11 mouse cellular contexts compared by ENCODE assay signal in the genomic region with DNA sequence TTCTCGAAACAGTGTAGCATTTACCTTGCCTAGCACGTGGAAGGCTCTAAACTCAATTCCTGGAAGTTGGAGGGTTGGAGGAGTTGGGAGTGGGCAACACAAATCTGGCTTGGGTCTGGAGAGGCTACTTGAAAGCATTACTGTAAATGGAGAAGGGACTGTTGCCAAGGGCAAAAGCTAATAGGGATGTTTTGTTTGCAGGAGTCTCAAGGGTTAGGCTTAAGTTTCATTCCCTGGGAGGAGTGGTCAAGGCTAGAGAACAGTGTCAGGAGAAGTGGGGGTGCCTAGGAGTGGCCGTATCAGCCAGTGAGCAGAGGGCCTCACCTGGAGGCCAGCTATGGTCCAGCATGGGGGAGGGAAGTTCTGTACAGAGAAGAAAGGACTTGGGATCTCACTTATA. TPM values are rescaled to one million over a fixed set of nuclear protein-coding genes. Genes with fewer than 3 reads are reported as not detected.
A peak's percentile ranks its signal among the peaks of the same experiment; 100 is the strongest.
DNase-seq lines count a peak whose midpoint lies in the region; ATAC-seq and TF ChIP-seq lines count a peak whose summit lies in the region.
"Had no signal": no experiment of that assay in that cellular context is flagged by ENCODE, and none has a peak within 500 bp of the region (broad histone marks: within the 10 kb centered on the region; RNA-seq: fewer than 3 reads in every experiment).

No protein-coding gene starts in this region.

- intact Hi-C loops in left cerebral cortex, postnatal 25 days (cut with DNase I) = no loop called here

- no peak overlapping the region for H3K4me3 ChIP-seq in kidney, postnatal 0 days (replicated peaks; ENCODE audit: low read depth, low read length)
- no peak overlapping the region for H3K4me3 ChIP-seq in brown adipose tissue, adult 24 weeks (ENCODE audit: insufficient read depth, low read depth, low read length)
- H3K4me3 ChIP-seq in limb, embryonic 13.5 days = no peak overlapping the region
- no peak overlapping the region for H3K4me3 ChIP-seq in stomach, embryonic 14.5 days (ENCODE audit: low read depth, low read length)
- no peak overlapping the region for H3K4me3 ChIP-seq in forebrain, postnatal 0 days (ENCODE audit: low read depth, low read length)
- H3K4me3 ChIP-seq: forebrain, embryonic 10.5 days had no signal

- ATAC-seq in kidney, postnatal 0 days (replicated peaks; ENCODE audit: low FRiP score, low read depth) = peak; percentile 59; the same call in 1 of the 2 replicates
- ATAC-seq in limb, embryonic 13.5 days (ENCODE audit: low FRiP score, low read depth) = peak; percentile 46; the same call in 1 of the 2 replicates
- ATAC-seq in stomach, embryonic 14.5 days (ENCODE audit: insufficient number of reproducible peaks, insufficient read depth, low FRiP score, low read depth) = peak; percentile 56; the same call in 1 of the 2 replicates
- ATAC-seq in forebrain, postnatal 0 days = no peak

- H3K9ac ChIP-seq in kidney, postnatal 0 days (ENCODE audit: low read depth, low read length) = no peak overlapping the region
- H3K9ac ChIP-seq in limb, embryonic 13.5 days = no peak overlapping the region
- H3K9ac ChIP-seq in stomach, embryonic 14.5 days (replicated peaks; ENCODE audit: low read depth, low read length) = no peak overlapping the region
- no peak overlapping the region for H3K9ac ChIP-seq in forebrain, postnatal 0 days

- WGBS in kidney, postnatal 0 days = 25% methylated on average over 3 of the region's 3 CpGs
- WGBS in limb, embryonic 13.5 days = 65% methylated on average over 3 of the region's 3 CpGs
- 52% methylated on average over 3 of the region's 3 CpGs for WGBS in stomach, embryonic 14.5 days
- WGBS in forebrain, postnatal 0 days = 77% methylated on average over 3 of the region's 3 CpGs

- H3K4me2 ChIP-seq in kidney, postnatal 0 days (ENCODE audit: low read length) = no peak overlapping the region
- peak overlapping the region; percentile 19; the same call in 1 of the 2 replicates for H3K4me2 ChIP-seq in limb, embryonic 13.5 days (replicated peaks)
- H3K4me2 ChIP-seq in stomach, embryonic 14.5 days (replicated peaks; ENCODE audit: low read depth, low read length) = no peak overlapping the region
- no peak overlapping the region for H3K4me2 ChIP-seq in forebrain, postnatal 0 days (ENCODE audit: low read depth)
- H3K4me2 ChIP-seq: heart, embryonic 11.5 days had no signal

- TF ChIP-seq CTCF in kidney, postnatal 0 days (IDR thresholded peaks at IDR 0.05; ENCODE audit: low read depth) = no peak; the same call in 1 of the 2 replicates
- TF ChIP-seq CTCF in forebrain, postnatal 0 days (IDR thresholded peaks at IDR 0.05; ENCODE audit: low read depth) = no peak

- no peaks in the 10 kb centered on the region; the same call in 1 of the 2 replicates for H3K36me3 ChIP-seq in kidney, postnatal 0 days (ENCODE audit: insufficient read depth, low read length)
- peaks cover 26% of the 10 kb centered on the region for H3K36me3 ChIP-seq in limb, embryonic 13.5 days
- peaks cover 8% of the 10 kb centered on the region; the same call in 1 of the 2 replicates for H3K36me3 ChIP-seq in stomach, embryonic 14.5 days (ENCODE audit: control insufficient read depth, insufficient read depth, low read length)
- peaks cover 16% of the 10 kb centered on the region for H3K36me3 ChIP-seq in forebrain, postnatal 0 days (ENCODE audit: insufficient read depth)

- peaks cover 15% of the 10 kb centered on the region for H3K4me1 ChIP-seq in kidney, postnatal 0 days (replicated peaks; ENCODE audit: insufficient read depth, low read length)
- H3K4me1 ChIP-seq in brown adipose tissue, adult 24 weeks (ENCODE audit: control insufficient read depth, insufficient read depth, insufficient read length, low read length) = peaks cover 27% of the 10 kb centered on the region
- H3K4me1 ChIP-seq in limb, embryonic 13.5 days = peaks cover 30% of the 10 kb centered on the region
- peaks cover 24% of the 10 kb centered on the region for H3K4me1 ChIP-seq in stomach, embryonic 14.5 days (ENCODE audit: control insufficient read depth, insufficient read depth, low read length)
- H3K4me1 ChIP-seq in forebrain, postnatal 0 days (ENCODE audit: insufficient read depth) = no peaks in the 10 kb centered on the region

- DNase-seq in kidney, postnatal 0 days (ENCODE audit: low spot score) = peak; percentile 81
- no peak for DNase-seq in kidney, adult 18-20 months
- DNase-seq in forebrain, postnatal 0 days = no peak
- no peak for DNase-seq in left cerebral cortex, postnatal 25 days (ENCODE audit: low spot score in 2 of 2)
- DNase-seq: cerebellum, adult 9-10 months had no signal

- no peaks in the 10 kb centered on the region for H3K27me3 ChIP-seq in kidney, postnatal 0 days (ENCODE audit: insufficient read depth, low read length)
- H3K27me3 ChIP-seq in limb, embryonic 13.5 days = no peaks in the 10 kb centered on the region
- no peaks in the 10 kb centered on the region for H3K27me3 ChIP-seq in stomach, embryonic 14.5 days (ENCODE audit: control insufficient read depth, insufficient read depth, low read length)
- H3K27me3 ChIP-seq in forebrain, postnatal 0 days (ENCODE audit: insufficient read depth, low read length) = no peaks in the 10 kb centered on the region

- no peaks in the 10 kb centered on the region for H3K9me3 ChIP-seq in kidney, postnatal 0 days (replicated peaks; ENCODE audit: low read length)
- 0 out of 2 replicates have a peak, but pooled peaks cover 4% of the 10 kb centered on the region for H3K9me3 ChIP-seq in limb, embryonic 13.5 days
- H3K9me3 ChIP-seq in stomach, embryonic 14.5 days (ENCODE audit: control insufficient read depth, low read depth, low read length) = no peaks in the 10 kb centered on the region
- no peaks in the 10 kb centered on the region for H3K9me3 ChIP-seq in forebrain, postnatal 0 days (ENCODE audit: low read length)

- H3K27ac ChIP-seq in kidney, postnatal 0 days = no peak overlapping the region
- peak overlapping the region; percentile 36 for H3K27ac ChIP-seq in brown adipose tissue, adult 24 weeks (replicated peaks; ENCODE audit: low read depth, low read length)
- H3K27ac ChIP-seq in limb, embryonic 13.5 days = peak overlapping the region; percentile 66
- H3K27ac ChIP-seq in stomach, embryonic 14.5 days (ENCODE audit: low read length) = peak overlapping the region; percentile 77
- H3K27ac ChIP-seq in forebrain, postnatal 0 days (ENCODE audit: low read depth, low read length) = no peak overlapping the region
- H3K27ac ChIP-seq: forebrain, embryonic 10.5 days; macrophage had no signal

RNA-seq across cellular contexts. Expression of gene Scarb2, which starts 18.2 kb away (rescaled TPM):
- polyA plus RNA-seq in kidney, postnatal 0 days (2015; fragmentation: Nextera tagmentation; extraction: Ambion mirVana) = 9.1 and 10.2 TPM in 2 replicates
- 50.9 and 52.2 TPM in 2 replicates for polyA plus RNA-seq in brown adipose tissue, adult 24 weeks (2012; ENCODE audit: insufficient read depth, insufficient read length, missing spikeins)
- 11.5 and 12.2 TPM in 2 replicates for polyA plus RNA-seq in limb, embryonic 13.5 days (2015; fragmentation: Nextera tagmentation; extraction: Ambion mirVana)
- polyA plus RNA-seq in stomach, embryonic 14.5 days (2014; fragmentation: Nextera tagmentation; extraction: Ambion mirVana) = 13.0 and 13.1 TPM in 2 replicates
- 123 and 149 TPM in 2 replicates for total RNA-seq in forebrain, postnatal 0 days (2014; rRNA removed)
- polyA plus RNA-seq in forebrain, postnatal 0 days (2015; fragmentation: Nextera tagmentation; extraction: Ambion mirVana) = 19.4 and 23.1 TPM in 2 replicates
- 10 to 100 TPM; 81.9 to 84.5 TPM for total RNA-seq in left cerebral cortex, postnatal 25 days (2021)

RNA-seq across cellular contexts. Expression of gene Nup54, which starts 53.4 kb away (rescaled TPM):
- polyA plus RNA-seq in kidney, postnatal 0 days (2015; fragmentation: Nextera tagmentation; extraction: Ambion mirVana) = 37.3 and 40.4 TPM in 2 replicates
- polyA plus RNA-seq in brown adipose tissue, adult 24 weeks (2012; ENCODE audit: insufficient read depth, insufficient read length, missing spikeins) = 20.3 and 20.9 TPM in 2 replicates
- polyA plus RNA-seq in limb, embryonic 13.5 days (2015; fragmentation: Nextera tagmentation; extraction: Ambion mirVana) = 55.2 and 60.2 TPM in 2 replicates
- polyA plus RNA-seq in stomach, embryonic 14.5 days (2014; fragmentation: Nextera tagmentation; extraction: Ambion mirVana) = 53.5 and 55.2 TPM in 2 replicates
- total RNA-seq in forebrain, postnatal 0 days (2014; rRNA removed) = 80.1 and 94.5 TPM in 2 replicates
- polyA plus RNA-seq in forebrain, postnatal 0 days (2015; fragmentation: Nextera tagmentation; extraction: Ambion mirVana) = 35.1 and 43.7 TPM in 2 replicates
- 10 to 100 TPM; 26.4 to 28.7 TPM for total RNA-seq in left cerebral cortex, postnatal 25 days (2021)

Comparison
In these comparisons a context has a peak if more than half of its experiments do, and no peak if none do; other contexts are left out.
1. H3K27ac ChIP-seq: peak in brown adipose tissue, adult 24 weeks (single experiment), limb, embryonic 13.5 days (single experiment) and stomach, embryonic 14.5 days (single experiment); none in kidney, postnatal 0 days (single experiment) and forebrain, postnatal 0 days (single experiment).